Mouse (Mus musculus) hindbrain, embryonic 10.5 days (tissue): ENCODE results near the gene Pdzrn4. TPM values are rescaled to one million over a fixed set of nuclear protein-coding genes. Genes with fewer than 3 reads are reported as not detected.
A peak's percentile ranks its signal among the peaks of the same experiment; 100 is the strongest.

Source experiments
- DNase-seq: peaks from one replicate; pipeline ENCODE4 v3.0.0-alpha.2; 2017; ENCODE audit warnings: low spot score
- H3K27ac ChIP-seq: fragments of 300-500 bp; sonication (generic); 2 replicates; pipeline ENCODE4 v1.5.1; 2016; ENCODE audit warnings: mild to moderate bottlenecking, moderate library complexity
- H3K27me3 ChIP-seq: fragments of 300-500 bp; sonication (generic); 2 replicates; pipeline ENCODE4 v1.6.1; 2016; ENCODE audit warnings: mild to moderate bottlenecking; ENCODE audit not compliant: poor library complexity, insufficient read depth, severe bottlenecking
- H3K36me3 ChIP-seq: fragments of 300-500 bp; sonication (generic); 2 replicates; pipeline ENCODE4 v1.6.1; 2016; ENCODE audit warnings: mild to moderate bottlenecking, moderate library complexity
- H3K4me1 ChIP-seq: fragments of 300-500 bp; sonication (generic); replicated peaks from 2 replicates; pipeline ENCODE4 v1.6.1; 2016; ENCODE audit warnings: mild to moderate bottlenecking
- H3K4me3 ChIP-seq: fragments of 300-500 bp; sonication (generic); 2 replicates; pipeline ENCODE4 v1.5.1; 2016; ENCODE audit warnings: mild to moderate bottlenecking, moderate library complexity
- H3K9me3 ChIP-seq: fragments of 300-500 bp; sonication (generic); 2 replicates; pipeline ENCODE4 v1.6.1; 2016; ENCODE audit warnings: mild to moderate bottlenecking, moderate library complexity
- WGBS: fragments of 180-500 bp; shearing (Covaris S2); methylation state at CpG from one replicate; pipeline ENCODE4 v1.1.7; 2016; 5-methylcytosine and 5-hydroxymethylcytosine counted together
- polyA plus RNA-seq: library from polyadenylated mRNA; unstranded; fragments of >200 nt; fragmentation: Nextera tagmentation; extraction: Ambion mirVana; gene quantifications from 2 replicates; pipeline ENCODE4 v1.2.1, GENCODE M21; 2016

Gene Pdzrn4
- polyA plus RNA-seq, 1 experiment from 2014 or later: 14.0 TPM

DNA sequence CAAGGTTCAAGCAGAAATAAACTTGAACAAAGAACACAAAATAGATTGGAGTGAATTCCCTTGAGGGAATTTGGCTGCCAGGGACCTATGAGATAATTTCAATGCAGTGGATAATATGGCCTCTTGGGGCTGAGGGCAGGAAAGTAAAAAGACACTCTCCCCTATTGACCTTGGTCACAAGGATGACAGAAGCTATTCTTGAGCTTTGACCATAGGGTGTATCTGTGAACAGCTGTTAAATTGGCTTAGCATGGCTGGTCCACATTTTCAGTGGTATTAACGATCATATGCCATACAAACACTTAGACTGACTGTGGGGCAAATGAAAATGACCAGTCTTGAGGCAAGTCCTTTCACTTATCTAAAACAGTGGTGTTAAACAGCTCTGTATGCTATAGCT lies 215.7 kb downstream of the Pdzrn4 start:
- H3K9me3 ChIP-seq: no peaks in the 10 kb centered on the region
- peaks cover 18% of the 10 kb centered on the region for H3K4me1 ChIP-seq
- no peaks in the 10 kb centered on the region for H3K27me3 ChIP-seq
- no peak for DNase-seq
- 54% methylated on average over 1 of the region's 1 CpGs for WGBS
- no peak overlapping the region for H3K4me3 ChIP-seq
- H3K27ac ChIP-seq: peak overlapping the region; percentile 53; the same call in 1 of the 2 replicates
- no peaks in the 10 kb centered on the region for H3K36me3 ChIP-seq

DNA sequence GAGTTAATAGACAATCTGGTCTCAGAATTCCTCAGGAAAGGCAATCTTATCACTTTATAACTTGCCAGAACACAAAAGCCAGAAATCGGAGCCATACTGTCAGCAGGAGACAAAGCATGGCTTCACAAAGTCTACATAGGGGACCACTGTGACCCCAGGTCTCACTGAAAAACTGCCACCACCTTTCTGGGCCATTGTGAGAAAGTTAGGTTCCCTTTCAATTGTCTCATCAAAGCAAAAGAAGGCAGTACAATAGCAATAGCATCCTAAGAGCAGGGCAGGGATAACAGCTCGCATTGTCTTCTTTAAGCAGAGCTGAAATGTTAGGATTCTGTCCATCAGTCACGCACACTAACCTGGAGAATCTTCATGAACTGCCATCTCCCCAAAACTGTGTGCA lies 216.5 kb downstream of the Pdzrn4 start:
- Histone ChIP-seq H3K36me3 (no peaks in the 10 kb centered on the region), H3K27me3 (no peaks in the 10 kb centered on the region), H3K27ac (peak overlapping the region; percentile 51; the same call in 1 of the 2 replicates), H3K4me3 (no peak overlapping the region), H3K4me1 (peaks cover 18% of the 10 kb centered on the region), H3K9me3 (no peaks in the 10 kb centered on the region)
- WGBS: 63% methylated on average over 3 of the region's 3 CpGs
- DNase-seq: no peak

DNA sequence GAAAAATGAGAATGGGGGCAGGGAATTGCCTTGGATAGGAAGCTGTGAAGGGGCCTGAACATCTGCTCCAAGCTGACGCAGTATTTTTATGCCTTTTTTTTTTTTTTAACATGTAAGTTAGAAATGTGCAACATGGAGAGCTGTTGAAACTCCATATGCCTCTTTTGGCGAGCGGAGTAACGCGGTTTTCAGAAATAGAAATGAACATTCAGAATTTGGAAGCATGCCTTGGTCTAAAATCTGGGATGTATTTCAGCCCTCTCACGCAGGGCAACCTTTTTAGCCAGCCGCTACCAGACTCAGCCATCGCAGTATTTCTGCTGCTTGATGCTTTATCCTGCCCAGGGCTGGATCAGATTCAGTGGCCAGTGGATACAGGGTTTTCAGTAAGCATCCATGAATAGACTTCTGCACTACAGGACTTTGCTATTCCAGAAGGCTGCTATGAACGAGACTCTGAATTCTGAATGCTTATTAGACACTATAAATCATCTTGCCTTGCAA lies 225.1 kb downstream of the Pdzrn4 start:
- Histone ChIP-seq H3K36me3 (no peaks in the 10 kb centered on the region), H3K4me3 (no peak overlapping the region), H3K4me1 (no peaks in the 10 kb centered on the region), H3K9me3 (no peaks in the 10 kb centered on the region), H3K27ac (no peak overlapping the region), H3K27me3 (no peaks in the 10 kb centered on the region)
- no peak for DNase-seq
- 92% methylated on average over 9 of the region's 9 CpGs for WGBS

DNA sequence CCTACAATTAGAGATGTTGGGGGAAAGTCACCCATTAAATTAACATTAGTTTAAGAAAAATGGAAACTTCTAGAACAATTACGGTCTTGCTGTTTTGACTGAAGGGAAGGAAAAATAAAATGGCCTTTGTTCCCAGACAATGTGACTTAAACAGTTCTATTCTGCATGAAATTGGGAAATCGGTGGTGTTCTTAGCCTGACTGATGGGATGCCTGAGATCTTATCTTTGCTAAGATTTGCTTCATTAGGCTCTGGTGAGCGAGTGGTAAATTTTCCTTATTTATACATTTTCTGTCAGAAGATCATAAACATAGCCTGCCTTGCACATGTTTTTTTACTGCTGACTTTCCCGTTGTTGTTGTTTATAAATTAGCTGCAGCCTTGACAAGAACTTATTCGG lies 225.6 kb downstream of the Pdzrn4 start:
- no peaks in the 10 kb centered on the region for H3K36me3 ChIP-seq
- H3K4me1 ChIP-seq: no peaks in the 10 kb centered on the region
- 78% methylated on average over 5 of the region's 5 CpGs for WGBS
- no peaks in the 10 kb centered on the region for H3K27me3 ChIP-seq
- DNase-seq: no peak
- H3K27ac ChIP-seq: no peak overlapping the region
- H3K9me3 ChIP-seq: no peaks in the 10 kb centered on the region
- no peak overlapping the region for H3K4me3 ChIP-seq

DNA sequence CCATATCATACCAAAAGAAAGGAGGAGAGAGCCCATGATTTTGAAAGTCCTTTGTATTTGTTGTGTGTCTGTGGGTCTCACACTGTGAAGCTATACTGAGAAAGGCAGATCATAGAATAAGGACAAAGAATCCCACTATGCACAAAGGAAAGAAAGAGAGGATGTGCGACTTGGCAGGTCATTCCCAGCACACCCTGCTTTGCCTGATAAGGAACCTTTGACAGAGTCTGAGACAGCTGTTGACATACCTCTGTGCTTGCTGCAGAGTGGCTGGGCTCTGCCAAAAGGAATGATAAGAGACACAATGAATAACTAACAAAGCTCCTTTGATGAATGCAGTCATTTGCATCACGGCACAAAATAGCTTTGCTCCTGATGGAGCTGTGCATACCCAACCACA lies 232.5 kb downstream of the Pdzrn4 start:
- no peaks in the 10 kb centered on the region for H3K9me3 ChIP-seq
- no peaks in the 10 kb centered on the region for H3K27me3 ChIP-seq
- H3K36me3 ChIP-seq: no peaks in the 10 kb centered on the region
- peak overlapping the region; percentile 41; the same call in 1 of the 2 replicates for H3K27ac ChIP-seq
- peaks cover 22% of the 10 kb centered on the region for H3K4me1 ChIP-seq
- 23% methylated on average over 2 of the region's 2 CpGs for WGBS
- no peak overlapping the region for H3K4me3 ChIP-seq
- DNase-seq: no peak

DNA sequence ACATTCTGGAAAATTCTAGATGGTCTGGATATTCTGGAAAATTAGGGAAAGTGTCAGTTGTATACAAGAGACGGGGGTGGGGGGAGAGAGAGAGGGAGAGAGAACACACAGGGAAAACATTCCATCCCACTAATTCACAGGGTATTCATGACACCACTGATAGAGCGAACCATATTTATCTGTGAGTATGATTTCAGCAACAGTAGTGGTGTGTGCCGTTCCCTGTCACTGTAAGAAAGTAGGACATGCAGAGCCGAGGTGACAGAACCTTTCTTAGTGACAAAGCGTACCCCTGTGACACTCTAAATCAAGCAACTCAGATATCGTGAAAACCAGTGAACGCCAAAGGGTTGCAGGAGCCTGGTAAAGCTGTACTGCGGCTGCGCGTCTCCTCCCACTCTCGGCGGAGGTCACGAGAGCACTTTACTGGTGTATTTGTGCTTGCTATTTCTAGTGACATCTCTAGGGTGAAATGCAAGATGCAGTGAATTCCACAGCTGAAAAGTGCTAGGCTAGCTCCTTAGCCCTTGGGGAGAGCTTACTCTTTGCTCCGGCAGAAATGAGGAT lies 237.4 kb downstream of the Pdzrn4 start:
- Histone ChIP-seq H3K4me1 (peaks cover 11% of the 10 kb centered on the region), H3K36me3 (no peaks in the 10 kb centered on the region), H3K4me3 (no peak overlapping the region), H3K9me3 (no peaks in the 10 kb centered on the region), H3K27ac (no peak overlapping the region), H3K27me3 (no peaks in the 10 kb centered on the region)
- no peak for DNase-seq
- 89% methylated on average over 14 of the region's 14 CpGs for WGBS

DNA sequence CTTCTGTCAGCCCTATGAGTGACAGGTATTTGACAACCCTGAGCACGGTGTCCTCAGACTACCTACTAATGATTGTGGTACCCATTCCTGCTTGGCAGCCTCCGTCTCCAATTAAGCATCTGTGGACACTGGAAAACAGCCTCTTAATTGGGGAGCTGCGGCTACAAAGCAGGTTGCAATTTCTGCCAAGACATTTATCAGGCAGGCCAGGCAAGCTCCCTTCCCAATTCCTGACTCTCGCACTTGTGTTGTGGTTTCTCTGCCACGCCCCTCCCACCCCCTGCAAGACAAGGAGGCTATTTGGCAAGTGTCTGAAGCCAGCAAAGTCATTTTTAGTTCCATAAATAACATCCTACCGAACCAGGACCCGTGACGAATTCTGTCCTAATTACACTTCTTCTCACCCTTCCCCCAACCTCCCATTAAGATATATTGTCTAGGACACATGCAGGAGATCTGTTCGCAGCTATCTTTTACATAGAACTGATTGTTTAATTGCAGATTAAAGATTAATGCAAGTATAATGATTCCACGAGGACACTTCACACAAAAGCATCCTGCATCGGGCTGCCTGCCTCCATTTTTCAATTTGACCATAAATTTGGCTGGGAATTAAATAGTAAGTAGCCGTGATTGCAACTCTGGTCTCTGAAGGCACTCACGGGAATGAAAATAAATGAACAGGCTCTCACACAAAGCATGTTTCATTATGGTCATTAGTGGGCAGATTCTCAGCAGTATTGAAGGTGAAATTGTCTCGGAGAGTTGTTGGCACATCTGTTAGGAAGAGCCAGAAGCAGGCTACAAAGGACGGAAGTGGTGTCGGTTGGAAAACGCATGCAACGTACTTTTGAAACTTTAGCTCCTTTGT lies 243.8 kb downstream of the Pdzrn4 start:
- H3K27me3 ChIP-seq: no peaks in the 10 kb centered on the region
- H3K36me3 ChIP-seq: no peaks in the 10 kb centered on the region
- H3K4me1 ChIP-seq: no peaks in the 10 kb centered on the region
- no peaks in the 10 kb centered on the region for H3K9me3 ChIP-seq
- H3K4me3 ChIP-seq: no peak overlapping the region
- DNase-seq: no peak
- no peak overlapping the region for H3K27ac ChIP-seq
- WGBS: 82% methylated on average over 18 of the region's 18 CpGs

DNA sequence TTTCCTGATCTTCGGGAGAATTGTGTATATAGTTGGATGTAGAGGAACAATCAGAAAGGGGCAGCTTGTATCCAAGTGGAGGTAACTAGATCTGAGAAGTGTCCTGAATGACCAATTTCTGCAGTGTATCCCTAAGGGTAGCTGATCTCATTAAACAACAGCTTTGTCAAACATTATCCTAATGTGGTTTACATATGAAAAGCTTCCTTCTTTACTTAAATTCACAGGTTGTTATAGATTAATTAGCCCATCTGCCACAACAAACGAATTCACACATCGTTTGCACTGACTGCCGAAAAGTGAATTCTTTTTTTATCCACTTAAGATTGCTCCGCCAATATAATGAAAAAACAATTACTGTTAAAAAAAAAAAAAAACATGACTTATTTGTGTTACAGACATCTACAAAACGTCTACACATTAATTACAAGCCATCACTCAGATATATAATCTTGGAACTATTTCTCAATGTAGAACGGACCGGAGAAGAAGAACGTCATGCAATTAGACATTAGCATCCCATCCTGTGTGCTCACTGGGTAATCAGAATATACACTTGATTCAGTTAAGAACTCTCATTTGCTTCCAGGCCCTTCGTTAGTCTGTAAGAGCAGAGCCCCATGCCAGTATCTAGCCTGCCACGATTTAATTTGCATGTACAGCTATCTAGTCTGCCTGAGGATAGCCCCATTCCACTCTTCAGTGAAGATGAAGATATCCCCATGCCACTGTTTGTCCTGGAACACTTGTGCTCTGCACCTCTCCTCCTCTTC lies 274.8 kb downstream of the Pdzrn4 start:
- no peaks in the 10 kb centered on the region for H3K36me3 ChIP-seq

DNA sequence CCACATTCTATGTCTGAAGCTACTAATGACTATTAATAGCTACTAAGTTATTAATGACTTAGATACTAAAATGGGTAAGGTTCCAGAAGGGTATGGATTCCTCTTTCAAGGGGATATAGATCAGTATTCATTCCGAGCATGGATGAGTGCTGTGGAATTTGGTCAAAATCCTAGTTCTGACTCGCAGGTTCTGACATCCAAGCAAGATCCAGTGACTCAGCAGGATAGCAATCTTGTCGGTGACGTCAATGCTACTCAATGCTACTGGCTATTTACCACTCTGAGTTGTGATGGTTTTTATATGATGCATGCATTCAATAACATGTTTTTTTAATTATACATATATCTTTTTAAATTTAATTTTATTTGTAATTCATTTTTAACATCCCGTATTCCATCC lies 279.4 kb downstream of the Pdzrn4 start:
- Histone ChIP-seq H3K4me3 (no peak overlapping the region), H3K36me3 (0 out of 2 replicates have a peak, but pooled peaks cover 2% of the 10 kb centered on the region), H3K27ac (no peak overlapping the region), H3K4me1 (no peaks in the 10 kb centered on the region), H3K27me3 (no peaks in the 10 kb centered on the region), H3K9me3 (no peaks in the 10 kb centered on the region)
- 88% methylated on average over 5 of the region's 5 CpGs for WGBS
- DNase-seq: no peak

More for the DNA sequence above, 274.8 kb downstream of the Pdzrn4 start:
- Histone ChIP-seq H3K27ac (no peak overlapping the region), H3K4me3 (no peak overlapping the region), H3K4me1 (no peaks in the 10 kb centered on the region), H3K27me3 (no peaks in the 10 kb centered on the region), H3K9me3 (no peaks in the 10 kb centered on the region)
- WGBS: 91% methylated on average over 11 of the region's 11 CpGs
- no peak for DNase-seq

DNA sequence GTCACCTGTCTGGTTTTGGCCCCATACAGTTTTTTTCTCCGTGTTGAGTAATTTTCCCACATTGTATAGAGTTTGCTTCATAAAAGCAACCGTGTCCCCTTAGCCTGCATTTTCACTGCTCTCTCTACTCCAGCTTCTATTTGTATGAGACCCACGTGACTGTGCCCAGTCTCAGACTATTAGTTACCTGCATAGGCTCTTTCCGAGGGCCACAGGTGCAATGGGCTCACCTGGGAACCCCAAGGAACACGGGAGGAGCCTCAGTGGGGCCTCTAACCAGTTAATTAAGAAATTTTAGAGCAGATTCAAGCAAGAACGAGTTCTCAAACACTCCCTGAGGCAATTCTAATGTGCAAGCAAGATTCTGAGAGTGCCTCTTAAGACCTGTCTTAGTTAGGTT lies 281.7 kb downstream of the Pdzrn4 start:
- WGBS: 78% methylated on average over 6 of the region's 6 CpGs
- Histone ChIP-seq H3K9me3 (no peaks in the 10 kb centered on the region), H3K27ac (no peak overlapping the region), H3K4me1 (no peaks in the 10 kb centered on the region), H3K27me3 (no peaks in the 10 kb centered on the region), H3K4me3 (no peak overlapping the region), H3K36me3 (0 out of 2 replicates have a peak, but pooled peaks cover 2% of the 10 kb centered on the region)
- DNase-seq: no peak

DNA sequence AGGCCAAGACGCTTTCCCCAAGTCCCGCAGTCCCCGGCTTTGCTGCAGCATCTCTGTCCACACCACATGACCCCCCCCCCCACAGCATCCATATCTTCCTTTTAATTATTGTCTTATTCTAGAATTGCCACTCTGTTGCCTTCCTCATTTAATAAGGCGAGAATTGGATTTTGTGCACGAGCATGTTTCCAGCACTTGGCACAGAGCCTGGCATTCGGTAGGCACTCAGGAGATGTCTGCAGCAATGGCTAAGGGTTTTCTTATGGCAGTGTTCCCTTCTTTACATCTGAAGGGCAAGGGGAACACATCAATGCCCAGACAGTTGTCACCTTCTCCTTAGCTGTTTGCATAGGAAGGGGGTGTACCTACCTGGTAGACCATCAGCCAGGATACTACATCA lies 282.9 kb downstream of the Pdzrn4 start:
- H3K27ac ChIP-seq: no peak overlapping the region
- DNase-seq: no peak
- WGBS: 94% methylated on average over 6 of the region's 6 CpGs
- H3K4me1 ChIP-seq: no peaks in the 10 kb centered on the region
- 0 out of 2 replicates have a peak, but pooled peaks cover 2% of the 10 kb centered on the region for H3K36me3 ChIP-seq
- no peaks in the 10 kb centered on the region for H3K9me3 ChIP-seq
- no peaks in the 10 kb centered on the region for H3K27me3 ChIP-seq
- no peak overlapping the region for H3K4me3 ChIP-seq

DNA sequence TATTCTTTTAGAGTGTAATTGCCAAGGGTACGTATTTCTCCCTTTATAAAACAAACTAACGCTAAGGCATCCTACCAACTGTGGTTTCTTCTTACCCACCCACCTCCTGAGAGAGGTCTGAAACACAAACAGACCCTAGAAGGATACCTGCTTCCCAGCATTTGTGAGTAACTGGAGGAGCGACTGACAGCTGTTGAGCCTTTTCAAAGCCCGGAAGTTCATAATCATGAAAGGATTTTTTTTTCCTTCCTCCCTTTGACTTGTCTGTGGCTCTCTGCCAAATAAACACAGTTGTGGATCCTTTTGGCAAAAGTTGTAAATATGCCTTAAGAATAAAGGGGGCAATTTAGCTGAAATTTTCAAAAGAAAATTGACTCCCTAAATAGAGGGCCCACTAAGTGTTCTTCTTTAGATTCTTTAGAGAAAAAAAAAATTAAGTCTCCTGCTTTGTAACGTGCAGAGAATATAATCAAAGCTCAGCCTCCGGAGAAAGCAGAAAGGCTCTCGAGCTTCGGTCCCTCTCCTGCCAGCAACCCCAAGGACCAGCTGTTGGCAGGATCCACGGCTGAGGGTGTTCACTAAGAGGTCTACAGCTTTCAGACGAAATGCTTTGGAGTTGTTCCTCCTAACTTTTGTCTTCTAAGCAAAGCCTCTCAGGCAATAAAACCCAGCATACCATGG lies 299.7 kb downstream of the Pdzrn4 start:
- H3K27me3 ChIP-seq: no peaks in the 10 kb centered on the region
- H3K4me1 ChIP-seq: peaks cover 4% of the 10 kb centered on the region; the same call in 1 of the 2 replicates
- 72% methylated on average over 10 of the region's 10 CpGs for WGBS
- no peaks in the 10 kb centered on the region for H3K9me3 ChIP-seq
- H3K4me3 ChIP-seq: no peak overlapping the region
- no peak for DNase-seq
- no peak overlapping the region for H3K27ac ChIP-seq
- H3K36me3 ChIP-seq: no peaks in the 10 kb centered on the region
